Mouse (Mus musculus) heart, postnatal 36 days (tissue): ENCODE data around the gene Nat8. TPM values are rescaled to one million over a fixed set of nuclear protein-coding genes. Genes with fewer than 3 reads are reported as not detected.
"Not testable (repeated sequence)": the region's sequence is repeated elsewhere in the genome, so short reads cannot be mapped to it uniquely, and the experiment has no call there.

ENCODE experiments used
- DNase-seq, 2 experiments: peaks; one replicate each; pipeline ENCODE4 v3.0.0; 2021 to 2022
- intact Hi-C: fragments of 180-260 bp; cut with DNase I; formaldehyde crosslinking; loops from one replicate; pipeline ENCODE4 v1.15.1; 2025
- total RNA-seq, 2 experiments: library from RNA; stranded (reverse); gene quantifications; 2 replicates each; pipeline ENCODE4 v1.2.3; 2021

The Nat8 gene
- not detected for total RNA-seq

DNA sequence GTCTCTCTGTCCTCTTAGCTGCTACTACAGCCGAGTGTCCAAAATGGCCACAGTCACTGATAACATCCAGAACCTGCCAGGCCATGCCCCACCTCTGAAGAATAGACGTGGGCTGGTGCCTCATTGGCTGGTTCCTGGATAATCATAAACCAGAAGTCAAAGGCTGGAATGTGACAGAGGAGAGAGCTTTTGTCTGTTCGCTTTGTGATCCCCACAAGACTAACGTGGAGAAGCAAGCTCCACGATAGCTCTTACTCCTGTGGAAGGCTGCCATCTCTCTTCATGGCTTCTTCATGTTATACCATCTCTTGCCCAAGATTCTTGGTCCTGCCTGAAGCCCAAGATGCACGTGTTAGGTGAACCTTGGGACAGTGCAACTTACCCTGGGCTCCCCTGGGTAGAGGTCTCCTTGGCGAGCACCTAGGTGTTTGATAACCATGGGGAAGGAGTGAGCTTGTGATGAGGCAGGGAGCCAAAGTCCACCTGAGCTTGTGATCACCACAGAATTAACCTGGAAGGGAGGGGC is at the start of gene Nat8:
Nat8 (minus strand) TSS at position 287 of the 526 bp plus-strand sequence.
- intact Hi-C loops = loop anchor here (5.0 kb wide), 2 partner anchors 60 to 180 kb away; no protein-coding TSS in a partner anchor
- no peak for DNase-seq

DNA sequence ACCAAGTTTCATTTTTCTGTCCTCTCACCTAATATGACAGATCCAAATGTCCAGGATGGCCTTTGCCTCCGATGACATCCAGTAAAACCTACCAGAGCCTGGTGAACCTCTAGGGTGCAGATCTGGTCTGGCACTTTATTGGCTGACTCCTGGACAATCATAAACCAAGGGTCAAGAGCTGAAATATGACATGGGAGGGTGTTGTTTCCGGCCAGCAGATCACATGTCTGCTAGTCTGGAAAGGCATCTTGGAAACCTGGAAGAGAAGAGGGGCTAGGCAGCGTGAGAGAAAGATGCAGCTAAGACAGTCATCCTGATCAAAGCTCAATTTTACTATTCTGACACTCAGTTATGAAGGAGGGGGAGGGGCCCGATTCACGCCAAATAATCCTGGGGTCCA is 37.1 kb upstream of the Nat8 start, which contains the start of gene Nat8f2:
Nat8f2 (minus strand) TSS at position 153 of the 400 bp plus-strand sequence.
- intact Hi-C loops, DNase-seq: not testable (repeated sequence)

- intact Hi-C loops = no loop called here
- DNase-seq = no peak
Measured at GRCm38 (mm10) chr6:85867726-85868690, 36.1 kb upstream of the Nat8 start.

GRCm38 (mm10) chr6:85866995-85867394 is 35.1 kb upstream of the Nat8 start:
- DNase-seq, intact Hi-C loops: not testable (repeated sequence)

GRCm38 (mm10) chr6:85866166-85866565 is 34.3 kb upstream of the Nat8 start:
- intact Hi-C loops, DNase-seq: not testable (repeated sequence)

- intact Hi-C loops, DNase-seq: not testable (repeated sequence)
Measured at GRCm38 (mm10) chr6:85864900-85865639, 33.2 kb upstream of the Nat8 start.

- intact Hi-C loops = no loop called here
- no peak for DNase-seq
Measured at GRCm38 (mm10) chr6:85863840-85864239, 32.0 kb upstream of the Nat8 start.

DNA sequence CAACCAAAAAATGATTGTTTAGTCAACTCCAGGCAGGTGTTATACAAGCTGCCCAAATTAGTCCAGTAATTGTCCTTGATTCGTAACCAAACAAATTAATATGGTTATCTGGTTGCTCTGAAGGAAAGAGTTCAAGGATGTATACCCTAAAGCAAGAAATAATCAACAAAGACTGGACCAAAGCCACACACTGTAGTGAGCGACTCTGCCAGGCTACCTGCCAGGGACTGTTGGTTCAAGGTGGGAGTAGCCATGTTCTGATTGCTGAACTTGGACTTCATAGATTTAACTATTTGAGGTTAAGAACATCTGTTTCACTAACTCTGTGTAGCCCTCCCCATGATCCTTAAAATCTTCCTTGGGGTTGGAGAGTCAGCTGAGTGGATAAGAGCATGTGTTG is 31.3 kb upstream of the Nat8 start:
- no peak for DNase-seq
- intact Hi-C loops = no loop called here

DNA sequence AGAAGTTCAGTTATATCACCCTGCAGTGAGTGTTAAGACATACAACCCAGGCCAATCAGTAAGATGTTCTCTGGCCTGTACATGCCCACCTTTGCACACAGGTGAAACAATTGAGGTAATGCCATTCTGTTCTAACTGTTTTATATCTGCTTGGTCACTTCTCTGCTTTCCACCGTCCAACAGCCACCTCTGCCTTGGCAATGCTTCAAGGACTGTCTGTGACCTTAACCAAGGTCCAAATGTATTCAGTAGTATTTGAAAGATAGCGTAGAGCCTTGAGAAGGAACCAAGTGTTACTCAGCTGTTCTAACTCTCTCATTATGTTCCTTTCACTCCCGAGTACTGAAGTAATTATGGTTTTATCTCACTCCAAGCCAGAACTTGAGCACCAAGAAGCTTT is 30.7 kb upstream of the Nat8 start:
- DNase-seq = no peak
- intact Hi-C loops = no loop called here

GRCm38 (mm10) chr6:85861247-85861646 is 29.4 kb upstream of the Nat8 start:
- intact Hi-C loops = no loop called here
- DNase-seq = no peak

DNA sequence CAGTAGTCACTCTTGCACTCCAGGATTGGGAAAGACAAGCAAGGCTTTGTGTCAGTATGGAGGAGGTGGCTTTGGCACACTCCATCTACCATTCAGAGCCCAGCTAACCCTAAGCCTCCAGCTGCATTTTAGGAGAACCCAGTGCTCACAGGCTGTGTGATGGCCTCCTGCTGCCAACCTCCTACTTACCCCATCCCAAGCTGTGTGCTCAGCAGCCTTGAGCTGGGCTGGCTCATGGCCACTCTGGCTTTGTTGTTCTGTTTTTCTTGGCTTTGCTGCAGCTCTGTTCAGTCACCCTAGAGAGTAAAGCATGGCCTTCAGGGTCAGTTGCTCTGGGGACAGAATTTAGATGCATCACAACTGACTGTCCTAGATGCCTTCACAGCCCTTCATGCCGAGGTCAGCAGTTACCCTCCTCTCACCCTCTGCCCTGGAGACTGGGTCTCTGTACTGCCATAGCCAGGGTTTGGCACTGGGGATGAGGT is 24.4 kb upstream of the Nat8 start:
- peak; percentile 51 to 56 for DNase-seq
- intact Hi-C loops = no loop called here

DNA sequence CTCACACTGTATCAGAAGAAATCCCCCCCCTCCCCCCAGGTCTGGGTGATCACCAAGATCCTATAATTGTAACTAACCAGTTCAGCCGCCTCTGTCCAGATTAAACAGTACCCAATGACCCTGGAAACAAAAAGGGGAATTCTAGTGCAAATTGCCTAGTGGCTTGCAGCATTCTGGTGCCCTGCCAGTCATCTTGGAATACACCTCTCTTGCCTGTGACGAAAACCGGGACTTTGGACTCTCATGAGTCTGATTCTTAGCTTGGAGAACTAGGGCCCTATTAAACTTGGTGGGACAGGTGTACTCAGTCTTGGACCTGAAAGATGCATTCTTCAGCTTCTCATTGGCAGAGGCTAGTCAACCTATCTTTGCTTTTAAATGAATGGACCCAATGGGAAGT is 21.6 kb upstream of the Nat8 start:
- no peak for DNase-seq
- intact Hi-C loops = no loop called here

GRCm38 (mm10) chr6:85851062-85851773 is 19.3 kb upstream of the Nat8 start:
- intact Hi-C loops = no loop called here
- no peak for DNase-seq

DNA sequence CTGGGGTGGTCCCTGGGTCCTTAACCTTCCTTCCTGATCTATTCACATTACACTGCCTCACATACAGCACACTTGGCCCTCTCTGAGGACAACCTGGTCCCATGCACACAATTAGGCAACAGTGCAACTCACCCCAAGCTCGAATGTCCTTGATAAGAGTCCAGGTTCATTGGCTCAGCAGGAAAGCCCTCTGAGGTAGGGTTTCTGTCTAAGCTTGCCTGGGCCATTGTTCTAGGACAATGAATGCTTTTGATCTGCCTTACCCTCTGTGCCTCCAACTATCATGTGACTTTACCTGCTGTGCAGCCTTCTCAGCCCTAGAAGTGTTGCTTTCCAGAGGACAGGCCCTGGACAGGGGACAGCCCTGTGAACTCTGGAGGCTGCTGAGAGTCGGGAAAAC is 17.4 kb upstream of the Nat8 start:
- DNase-seq = no peak
- intact Hi-C loops = no loop called here

GRCm38 (mm10) chr6:85848140-85848539 is 16.3 kb upstream of the Nat8 start:
- intact Hi-C loops = no loop called here
- DNase-seq = no peak

- intact Hi-C loops = no loop called here
- no peak for DNase-seq
Measured at GRCm38 (mm10) chr6:85846921-85847320, 15.0 kb upstream of the Nat8 start.

GRCm38 (mm10) chr6:85843677-85844458 is 12.0 kb upstream of the Nat8 start:
- DNase-seq, intact Hi-C loops: not testable (repeated sequence)

- no peak for DNase-seq
Measured at GRCm38 (mm10) chr6:85839982-85840381, 8.1 kb upstream of the Nat8 start.

DNA sequence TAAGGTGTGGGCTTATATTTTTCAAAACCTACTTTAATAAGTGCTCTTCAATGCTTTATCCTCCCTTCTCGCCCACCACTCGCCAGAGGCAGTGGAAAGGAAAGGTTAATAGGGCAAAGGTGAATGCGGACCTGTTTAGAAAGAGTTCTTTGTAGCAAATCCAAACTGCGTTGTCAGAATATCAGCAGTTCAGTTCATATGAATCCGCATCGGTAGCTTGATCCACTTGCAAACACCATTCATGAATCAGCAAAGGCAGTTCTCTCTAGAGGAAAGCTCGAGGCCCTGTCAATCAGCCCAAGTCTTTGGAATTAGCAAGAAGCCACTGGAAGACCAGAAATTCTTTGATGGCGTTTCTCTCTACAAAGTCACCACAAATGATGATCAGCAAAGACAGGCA is 6.8 kb upstream of the Nat8 start:
- intact Hi-C loops = no loop called here
- DNase-seq = no peak

More at GRCm38 (mm10) chr6:85839982-85840381, 8.1 kb upstream of the Nat8 start:
- intact Hi-C loops = no loop called here
